Comparison of ENCODE assay signal across 13 mouse cellular contexts in genomic region chr1:104468571-104468970, GRCm38 (mm10).
A peak's percentile ranks its signal among the peaks of the same experiment; 100 is the strongest.
DNase-seq lines count a peak whose midpoint lies in the region; TF ChIP-seq lines count a peak whose summit lies in the region.
"Had no signal": no experiment of that assay in that cellular context is flagged by ENCODE, and none has a peak within 500 bp of the region (broad histone marks: within the 10 kb centered on the region; RNA-seq: fewer than 3 reads in every experiment).

No protein-coding gene starts in this region.

- peak; percentile 13 for DNase-seq in brain, adult 2 months (ENCODE audit: low read depth, low spot score)
- DNase-seq in brain, embryonic 14.5 days (ENCODE audit: low read depth), result peak; percentile 19
- peak; percentile 19 for DNase-seq in cerebellum, adult 9-10 months
- peak; percentile 54 to 72 for DNase-seq in cerebellum, postnatal 25 days
- DNase-seq in right cerebral cortex, postnatal 10 days (ENCODE audit: low spot score in 2 of 2), result no peak
- no peak for DNase-seq in right cerebral cortex, postnatal 14 days
- no peak for DNase-seq in gastrocnemius, postnatal 25 days
- DNase-seq: adrenal gland, adult 8-10 months; adrenal gland, postnatal 36 days; gastrocnemius, postnatal 10 days; heart, adult 2 months; heart, postnatal 14 days; kidney, adult 2 months had no signal

- no peak for TF ChIP-seq CTCF in brain, embryonic 14.5 days (IDR thresholded peaks at IDR 0.05; ENCODE audit: borderline replicate concordance, extremely low read depth, insufficient read depth, insufficient read length)

- no peak for TF ChIP-seq POLR2A in brain, embryonic 14.5 days (IDR thresholded peaks at IDR 0.05; ENCODE audit: borderline replicate concordance, extremely low read depth, insufficient read depth, insufficient read length, poor library complexity, severe bottlenecking)

Comparison
In these comparisons a context has a peak if more than half of its experiments do, and no peak if none do; other contexts are left out.
1. DNase-seq: peak in brain, adult 2 months (single experiment), brain, embryonic 14.5 days (single experiment), cerebellum, adult 9-10 months (single experiment) and cerebellum, postnatal 25 days (2 of 2); none in right cerebral cortex, postnatal 10 days (0 of 2), right cerebral cortex, postnatal 14 days (single experiment) and gastrocnemius, postnatal 25 days (single experiment).